Mouse (Mus musculus) frontal cortex, postnatal 10 days (tissue): ENCODE measurements around the gene Srrm1.
"Not testable (repeated sequence)": the region's sequence is repeated elsewhere in the genome, so short reads cannot be mapped to it uniquely, and the experiment has no call there.

Experiments used
- DNase-seq, 2 experiments: peaks; one replicate each; pipeline ENCODE4 v3.0.0; 2022; ENCODE audit warnings: low spot score in 2 of 2, mixed read lengths in 1 of 2

The Srrm1 gene

GRCm38 (mm10) chr4:135353066-135353793 lies at the start of gene Srrm1:
Gene Srrm1, minus strand, starts transcription at chr4:135353321.
- peak; percentile 97 to 99 for DNase-seq

DNA sequence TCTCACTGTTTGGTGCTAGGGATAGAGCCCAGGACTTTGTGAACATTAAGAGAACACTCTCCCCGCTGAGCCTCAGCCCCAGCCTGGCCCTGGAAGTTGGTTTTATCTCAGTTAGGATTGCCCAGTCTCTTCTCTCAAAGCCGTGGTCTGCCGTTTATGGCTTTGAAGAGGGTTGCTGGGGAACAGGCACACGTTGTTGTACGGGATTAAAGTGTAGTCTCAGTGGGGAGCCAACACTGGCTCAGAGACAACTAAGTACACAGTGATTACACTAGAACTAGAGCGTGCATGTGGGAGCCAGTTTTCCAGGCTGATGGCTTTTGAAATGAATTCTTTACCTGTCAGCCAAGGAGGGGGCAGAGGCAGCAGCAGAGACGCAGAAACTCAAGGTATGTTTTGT lies 48.8 kb upstream of the Srrm1 start:
- DNase-seq = no peak

- no peak for DNase-seq
These were observed 44.9 kb upstream of the Srrm1 start, which contains the start of gene Ncmap for GRCm38 (mm10) chr4:135397991-135398390. Gene Ncmap, minus strand, starts transcription at chr4:135398227.

- DNase-seq = no peak
These were observed 44.4 kb upstream of the Srrm1 start for GRCm38 (mm10) chr4:135397551-135397950.

GRCm38 (mm10) chr4:135396303-135396702 lies 43.2 kb upstream of the Srrm1 start:
- DNase-seq = no peak

DNA sequence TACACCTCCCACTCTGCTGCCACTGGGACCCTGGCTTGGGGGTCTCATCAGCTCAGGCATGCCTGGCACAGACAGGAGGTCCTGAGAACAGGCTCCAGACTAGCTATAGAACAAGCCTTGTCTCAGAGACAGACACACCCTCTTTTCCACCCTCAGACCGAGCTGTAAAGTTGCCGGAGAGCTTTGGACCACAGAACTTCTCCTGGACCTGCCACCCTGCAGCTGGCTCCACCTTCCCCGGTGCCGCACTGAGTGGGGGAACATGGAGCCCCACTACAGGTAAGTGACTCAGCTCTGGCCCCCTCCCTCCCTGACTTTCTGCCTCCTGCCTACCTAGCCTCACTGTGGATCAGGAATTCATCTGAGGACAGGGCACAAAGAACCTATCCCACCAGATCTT lies 42.3 kb upstream of the Srrm1 start:
- DNase-seq = no peak

GRCm38 (mm10) chr4:135394666-135395065 lies 41.5 kb upstream of the Srrm1 start:
- no peak for DNase-seq

DNA sequence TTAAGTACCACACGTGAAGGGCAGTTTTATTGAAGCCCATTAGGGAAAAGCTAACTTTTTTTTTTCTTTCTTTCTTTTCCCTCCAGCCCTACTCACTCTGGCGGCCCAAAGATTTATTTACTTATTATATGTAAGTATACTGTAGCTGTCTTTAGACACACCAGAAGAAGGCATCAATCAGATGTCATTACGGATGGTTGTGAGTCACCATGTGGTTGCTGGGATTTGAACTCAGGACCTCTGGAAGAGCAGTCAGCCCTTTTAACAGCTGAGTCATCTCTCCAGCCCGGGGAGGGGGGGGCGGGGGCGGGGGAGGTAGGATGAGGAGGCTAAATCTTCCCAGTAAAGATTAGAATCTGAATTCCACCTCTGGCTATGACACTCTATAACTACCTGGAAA lies 40.3 kb upstream of the Srrm1 start:
- no peak for DNase-seq

DNA sequence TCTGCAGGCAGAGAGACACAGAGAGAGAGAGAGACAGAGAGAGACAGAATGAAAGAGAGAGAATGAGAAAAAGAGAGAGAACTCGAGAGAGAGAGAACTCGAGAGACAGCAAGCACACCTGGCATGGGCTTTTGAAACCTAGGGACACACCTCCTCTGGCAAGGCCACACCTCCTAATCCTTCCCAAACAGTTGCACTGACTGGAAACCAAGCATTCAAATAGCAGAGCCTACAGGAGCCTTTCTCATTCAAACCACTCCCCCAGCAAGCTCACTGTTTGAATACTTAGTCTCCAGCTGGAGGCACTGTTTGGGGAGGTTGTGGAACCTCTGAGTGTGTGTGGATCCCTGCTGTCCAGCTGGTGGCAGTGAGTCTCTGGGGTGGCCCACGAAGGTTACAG lies 39.7 kb upstream of the Srrm1 start:
- DNase-seq = no peak

GRCm38 (mm10) chr4:135391014-135391413 lies 37.9 kb upstream of the Srrm1 start:
- no peak for DNase-seq

DNA sequence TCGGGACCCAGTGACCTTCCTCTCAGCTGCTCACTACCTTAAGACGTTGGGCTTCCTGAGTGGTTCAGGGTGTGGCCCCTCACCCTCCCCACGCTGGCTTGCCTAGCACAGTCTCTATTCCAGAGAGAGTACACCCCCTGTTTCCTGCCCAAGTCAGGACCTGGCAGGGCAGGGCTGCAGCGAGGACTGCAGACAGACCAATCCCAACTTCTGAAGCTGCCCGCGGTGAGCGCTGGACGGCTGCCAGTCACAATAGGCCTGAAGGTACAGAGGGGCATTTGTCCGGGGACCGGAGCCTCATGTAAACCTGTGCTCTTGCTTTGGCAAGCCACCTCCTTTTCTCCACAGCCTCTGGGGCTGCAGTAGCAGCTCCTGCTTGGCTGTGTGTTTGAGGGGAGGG lies 32.5 kb upstream of the Srrm1 start:
- DNase-seq = no peak

- peak; percentile 22 to 71 for DNase-seq
These were observed 29.2 kb upstream of the Srrm1 start for GRCm38 (mm10) chr4:135382316-135382715.

- no peak for DNase-seq
These were observed 28.2 kb upstream of the Srrm1 start for GRCm38 (mm10) chr4:135381355-135381754.

DNA sequence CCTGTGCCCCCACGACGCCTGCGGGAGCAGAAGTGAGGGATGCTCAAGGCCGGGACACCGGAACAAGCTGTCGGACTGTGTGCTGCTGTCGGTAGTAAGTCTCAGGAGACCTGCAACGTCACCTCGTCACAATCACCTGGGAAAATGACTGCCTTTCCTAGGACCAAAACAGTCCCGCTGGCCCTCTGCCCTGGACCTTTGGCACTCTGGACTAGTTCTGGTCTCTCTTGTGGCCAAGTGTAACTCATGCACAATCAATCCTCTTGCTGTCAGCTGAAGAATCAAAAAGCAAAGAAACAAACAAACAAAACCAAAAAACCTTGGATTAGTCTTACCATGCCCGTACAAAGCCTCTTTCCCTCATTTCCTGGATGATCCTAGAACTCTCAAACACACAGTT lies 24.1 kb upstream of the Srrm1 start:
- no peak for DNase-seq

DNA sequence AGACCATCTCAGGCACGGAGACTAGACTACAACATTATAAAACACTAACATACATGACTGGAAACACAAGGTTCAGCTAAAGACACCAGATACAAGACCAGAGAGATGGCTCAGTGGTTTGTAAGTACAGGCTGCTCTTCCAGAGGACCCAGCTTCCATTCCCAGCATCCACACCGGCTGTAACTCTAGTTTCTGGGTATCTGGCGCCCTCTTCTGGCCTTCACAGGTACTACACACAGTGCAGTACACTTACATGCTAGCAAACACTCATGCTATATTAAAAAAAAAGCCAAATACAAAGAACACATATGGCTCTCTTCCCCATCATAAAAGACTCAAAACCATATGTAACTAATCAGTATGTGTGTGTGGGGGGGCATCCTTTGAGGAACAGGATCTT lies 22.3 kb upstream of the Srrm1 start:
- DNase-seq = no peak

DNA sequence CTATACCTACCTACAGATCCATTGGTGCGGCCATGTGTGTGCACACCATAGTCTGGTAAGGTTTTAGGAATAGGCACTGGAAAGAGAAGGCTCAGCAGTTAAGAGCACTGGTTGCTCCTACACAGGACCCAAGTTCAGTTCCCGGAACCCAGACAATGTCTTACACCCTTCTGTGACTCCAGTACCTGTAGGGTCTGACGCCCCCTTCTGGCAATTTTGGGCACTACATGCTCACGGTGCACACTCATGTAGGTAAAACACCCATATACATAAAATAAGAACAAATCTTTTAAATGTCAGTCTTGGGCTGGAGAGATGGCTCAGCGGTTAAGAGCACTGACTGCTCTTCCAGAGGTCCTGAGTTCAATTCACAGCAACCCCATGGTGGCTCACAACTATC lies 20.2 kb upstream of the Srrm1 start:
- no peak for DNase-seq

DNA sequence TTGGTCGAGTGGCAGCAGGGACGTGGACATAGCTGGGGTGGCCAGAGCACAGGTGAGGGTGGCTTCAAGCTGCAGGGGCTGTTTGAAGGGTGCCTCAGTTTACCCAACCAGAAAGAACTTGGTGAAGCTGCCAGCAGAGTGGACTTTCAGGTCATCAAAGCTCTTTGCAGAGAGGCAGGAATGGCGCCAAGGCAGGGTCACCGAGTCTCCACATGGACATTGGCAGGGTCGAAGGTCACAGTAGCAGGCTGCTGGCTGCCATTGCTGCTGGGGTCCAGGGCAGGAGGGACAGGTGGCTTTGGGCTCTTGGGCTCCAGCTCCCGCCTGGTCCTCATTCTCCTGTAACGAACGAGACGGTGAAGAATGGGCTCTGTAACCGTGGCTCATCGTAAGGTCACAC lies 17.3 kb upstream of the Srrm1 start:
- no peak for DNase-seq

GRCm38 (mm10) chr4:135362828-135363227 lies 9.7 kb upstream of the Srrm1 start:
- peak in 1 of 2 experiments; percentile 32 for DNase-seq

DNA sequence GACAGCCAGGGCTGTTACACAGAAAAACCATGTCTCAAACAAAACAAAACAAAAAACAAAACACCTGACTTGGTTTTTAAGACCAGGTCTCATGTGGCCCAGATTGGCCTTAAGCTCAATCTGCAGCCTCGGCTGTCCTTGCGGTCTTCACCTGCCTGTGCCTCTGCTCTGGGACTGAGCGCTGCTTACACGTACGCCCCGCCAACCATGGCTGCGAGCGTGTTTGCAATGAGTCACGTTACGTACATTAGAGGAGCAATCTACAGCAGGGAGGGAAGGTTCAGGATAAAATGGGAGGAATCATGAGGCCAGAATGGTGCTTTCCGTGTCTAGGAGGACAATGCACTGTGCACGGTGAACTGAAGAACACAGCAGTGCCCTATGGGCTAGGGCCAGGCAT lies 8.6 kb upstream of the Srrm1 start:
- no peak for DNase-seq

- DNase-seq = no peak
These were observed 5.6 kb upstream of the Srrm1 start for GRCm38 (mm10) chr4:135358736-135359135.

GRCm38 (mm10) chr4:135357221-135357920 lies 4.2 kb upstream of the Srrm1 start:
- no peak for DNase-seq

GRCm38 (mm10) chr4:135355886-135356550 lies 2.9 kb upstream of the Srrm1 start:
- no peak for DNase-seq

DNA sequence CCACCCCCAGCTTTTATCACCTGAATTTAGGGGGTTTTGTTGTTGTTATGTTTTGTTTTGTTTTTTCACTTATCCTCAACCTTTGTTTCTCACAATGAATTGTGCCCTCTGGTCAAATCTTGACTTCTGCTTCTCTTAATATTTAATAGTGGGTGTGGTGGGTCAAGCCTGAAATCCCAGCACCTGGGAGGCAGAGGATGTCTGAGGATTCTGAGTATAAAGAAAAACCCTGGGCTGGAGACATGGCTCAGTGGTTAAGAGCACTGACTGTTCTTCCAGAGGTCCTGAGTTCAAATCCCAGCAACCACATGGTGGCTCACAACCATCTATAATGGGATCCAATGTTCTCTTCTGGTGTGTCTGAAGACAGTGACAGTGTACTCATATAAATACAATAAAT lies 1.6 kb upstream of the Srrm1 start:
- not testable (repeated sequence) for DNase-seq
